Mouse (Mus musculus) megakaryocyte, embryonic 14.5 days (primary cell): ENCODE measurements around the gene Ccdc141.

Experiments
- FLI1 ChIP-seq: IDR thresholded peaks from 2 replicates; pipeline ENCODE4 v1.6.1; 2012; ENCODE audit warnings: low read length, inconsistent platforms, mixed read lengths
- GATA1 ChIP-seq: IDR thresholded peaks from 3 replicates; pipeline ENCODE4 v1.6.1; 2012; ENCODE audit warnings: mixed read lengths, low read length, inconsistent platforms, borderline replicate concordance

- TF ChIP-seq FLI1: no peak
- no peak for TF ChIP-seq GATA1
These were observed 13.2 kb upstream of the Ccdc141 start for GRCm38 (mm10) chr2:77183646-77184045.
